Mouse (Mus musculus) E14TG2a.4 (cell line): ENCODE results near the gene Ctbp1.

Source experiments
- H3K27me3 ChIP-seq: 2 replicates; pipeline ENCODE4 v1.6.1; 2014; ENCODE audit warnings: low read length, control low read depth; ENCODE audit not compliant: insufficient read depth
- H3K36me3 ChIP-seq: 2 replicates; pipeline ENCODE4 v1.6.1; 2014; ENCODE audit warnings: low read length, control low read depth; ENCODE audit not compliant: insufficient read depth
- H3K4me1 ChIP-seq: replicated peaks from 2 replicates; pipeline ENCODE4 v1.6.1; 2014; ENCODE audit warnings: low read depth, low read length, control low read depth
- H3K4me3 ChIP-seq: replicated peaks from 2 replicates; pipeline ENCODE4 v1.5.1; 2014; ENCODE audit warnings: mild to moderate bottlenecking, low read length
- H3K9me3 ChIP-seq: 2 replicates; pipeline ENCODE4 v1.6.1; 2014; ENCODE audit warnings: low read length, control low read depth
- CTCF ChIP-seq: conservative IDR thresholded peaks from 2 replicates; pipeline ENCODE4 v1.5.1; 2014; ENCODE audit warnings: low read length
- NANOG ChIP-seq: IDR thresholded peaks from 2 replicates; pipeline ENCODE4 v1.6.1; 2014; ENCODE audit warnings: borderline replicate concordance, low read length, mixed read lengths
- POU5F1 ChIP-seq: IDR thresholded peaks from 2 replicates; pipeline ENCODE4 v1.6.1; 2014; ENCODE audit warnings: low read length, borderline replicate concordance

Ctbp1 gene

GRCm38 (mm10) chr5:33270568-33270967 lies 4.2 kb downstream of the Ctbp1 start:
- TF ChIP-seq POU5F1 (no peak), CTCF (peak; percentile 99)
- H3K36me3 ChIP-seq: peaks cover 68% of the 10 kb centered on the region
- no peaks in the 10 kb centered on the region for H3K9me3 ChIP-seq
- H3K4me3 ChIP-seq: no peak overlapping the region
- H3K27me3 ChIP-seq: no peaks in the 10 kb centered on the region
- peaks cover 43% of the 10 kb centered on the region for H3K4me1 ChIP-seq

- Histone ChIP-seq H3K4me3 (no peak overlapping the region), H3K9me3 (no peaks in the 10 kb centered on the region), H3K4me1 (no peaks in the 10 kb centered on the region), H3K36me3 (peaks cover 99% of the 10 kb centered on the region), H3K27me3 (no peaks in the 10 kb centered on the region)
- no peak for TF ChIP-seq CTCF
- TF ChIP-seq NANOG: no peak
- no peak for TF ChIP-seq POU5F1
Observed at GRCm38 (mm10) chr5:33254416-33254815, 20.4 kb downstream of the Ctbp1 start.

GRCm38 (mm10) chr5:33248186-33248585 lies 26.6 kb downstream of the Ctbp1 start:
- Histone ChIP-seq H3K4me3 (no peak overlapping the region), H3K4me1 (peaks cover 10% of the 10 kb centered on the region), H3K36me3 (peaks cover 73% of the 10 kb centered on the region), H3K9me3 (no peaks in the 10 kb centered on the region), H3K27me3 (no peaks in the 10 kb centered on the region)
- TF ChIP-seq NANOG (no peak), POU5F1 (no peak), CTCF (no peak)

GRCm38 (mm10) chr5:33247387-33247786 lies 27.4 kb downstream of the Ctbp1 start:
- Histone ChIP-seq H3K27me3 (peaks cover under 1% of the 10 kb centered on the region; the same call in 1 of the 2 replicates), H3K4me1 (peaks cover 10% of the 10 kb centered on the region), H3K4me3 (no peak overlapping the region), H3K36me3 (peaks cover 65% of the 10 kb centered on the region), H3K9me3 (no peaks in the 10 kb centered on the region)
- no peak for TF ChIP-seq NANOG
- peak; percentile 18; the same call in 1 of the 2 replicates for TF ChIP-seq CTCF
- no peak for TF ChIP-seq POU5F1

GRCm38 (mm10) chr5:33245701-33246100 lies 29.1 kb downstream of the Ctbp1 start:
- TF ChIP-seq NANOG: no peak
- no peak for TF ChIP-seq POU5F1
- TF ChIP-seq CTCF: no peak
- Histone ChIP-seq H3K4me3 (no peak overlapping the region), H3K9me3 (no peaks in the 10 kb centered on the region), H3K4me1 (peaks cover 10% of the 10 kb centered on the region), H3K27me3 (peaks cover 4% of the 10 kb centered on the region), H3K36me3 (peaks cover 48% of the 10 kb centered on the region)

- H3K27me3 ChIP-seq: peaks cover 12% of the 10 kb centered on the region
- peaks cover 36% of the 10 kb centered on the region for H3K36me3 ChIP-seq
- H3K4me1 ChIP-seq: peaks cover 10% of the 10 kb centered on the region
- no peaks in the 10 kb centered on the region for H3K9me3 ChIP-seq
- H3K4me3 ChIP-seq: no peak overlapping the region
- no peak for TF ChIP-seq POU5F1
- TF ChIP-seq NANOG: no peak
- TF ChIP-seq CTCF: no peak
Observed at GRCm38 (mm10) chr5:33244377-33244920, 30.3 kb downstream of the Ctbp1 start.

- Histone ChIP-seq H3K36me3 (no peaks in the 10 kb centered on the region), H3K4me3 (no peak overlapping the region), H3K27me3 (peaks cover 26% of the 10 kb centered on the region), H3K9me3 (no peaks in the 10 kb centered on the region; the same call in 1 of the 2 replicates), H3K4me1 (no peaks in the 10 kb centered on the region)
- TF ChIP-seq CTCF: no peak
Observed at GRCm38 (mm10) chr5:33239934-33240333, 34.9 kb downstream of the Ctbp1 start.

GRCm38 (mm10) chr5:33239111-33239714 lies 35.6 kb downstream of the Ctbp1 start:
- no peaks in the 10 kb centered on the region for H3K36me3 ChIP-seq
- TF ChIP-seq CTCF: no peak
- no peak for TF ChIP-seq NANOG
- TF ChIP-seq POU5F1: no peak
- no peak overlapping the region for H3K4me3 ChIP-seq
- no peaks in the 10 kb centered on the region for H3K4me1 ChIP-seq
- no peaks in the 10 kb centered on the region; the same call in 1 of the 2 replicates for H3K9me3 ChIP-seq
- H3K27me3 ChIP-seq: peaks cover 34% of the 10 kb centered on the region

GRCm38 (mm10) chr5:33238256-33238645 lies 36.5 kb downstream of the Ctbp1 start:
- no peaks in the 10 kb centered on the region; the same call in 1 of the 2 replicates for H3K9me3 ChIP-seq
- peaks cover 39% of the 10 kb centered on the region for H3K27me3 ChIP-seq
- no peaks in the 10 kb centered on the region for H3K4me1 ChIP-seq
- no peak overlapping the region for H3K4me3 ChIP-seq
- no peak for TF ChIP-seq POU5F1
- TF ChIP-seq CTCF: no peak
- TF ChIP-seq NANOG: no peak
- H3K36me3 ChIP-seq: no peaks in the 10 kb centered on the region
